Mouse (Mus musculus): ENCODE results near the gene 3425401B19Rik.

3425401B19Rik gene

DNA sequence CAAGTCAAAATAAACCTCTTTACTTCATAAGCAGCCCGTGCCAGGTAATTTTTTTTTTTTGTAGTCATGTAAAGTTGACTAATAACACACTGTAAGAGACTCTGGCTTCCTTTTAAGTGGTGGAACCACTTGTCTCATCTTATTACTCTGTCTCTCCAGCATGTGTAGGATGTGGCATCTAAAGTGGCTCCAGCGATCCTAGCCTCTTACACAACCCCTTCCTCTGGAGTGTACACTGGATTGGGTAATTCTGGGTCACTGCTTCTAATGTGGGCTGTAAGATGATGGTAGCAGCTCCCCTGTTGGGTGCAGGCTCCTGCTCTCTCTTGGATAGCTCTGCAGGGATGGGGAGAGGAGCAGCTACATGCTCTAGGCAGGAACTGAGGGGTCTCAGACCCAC, 46.6 kb downstream of the 3425401B19Rik start:
- DNase-seq: no peak

DNA sequence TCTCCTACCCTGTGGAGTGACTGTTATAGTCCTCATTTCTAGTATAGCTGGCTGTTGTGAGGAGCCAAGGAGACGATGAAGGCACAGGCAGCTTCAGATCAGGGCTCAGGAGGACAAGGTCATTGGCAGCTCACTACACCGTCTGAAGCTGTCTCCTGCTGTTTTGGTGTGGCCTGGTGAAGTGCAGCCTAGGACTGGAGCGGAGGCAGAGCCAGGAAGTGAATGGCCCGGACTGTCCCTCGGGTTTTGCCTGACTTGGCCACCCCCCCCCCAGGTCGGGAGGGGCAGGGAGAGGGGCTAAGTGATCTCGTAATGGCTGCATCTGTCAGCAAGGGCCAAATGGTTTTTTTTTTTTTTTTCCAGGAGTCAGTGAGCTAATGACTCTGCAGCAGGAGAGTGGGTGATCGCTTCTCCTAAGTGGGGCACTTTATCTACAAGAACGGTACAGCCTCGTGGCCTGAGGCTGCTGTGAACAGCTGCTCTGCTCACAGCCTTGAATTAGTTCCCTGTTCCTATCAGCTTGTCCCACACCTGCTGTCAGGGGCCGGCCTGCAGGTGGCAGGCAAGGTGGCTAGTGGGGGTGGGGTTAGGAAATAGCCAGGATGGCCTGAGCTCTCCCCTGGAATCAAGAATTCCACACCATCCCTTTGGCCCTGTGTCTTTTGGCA, 50.9 kb downstream of the 3425401B19Rik start:
- no peak for DNase-seq

DNA sequence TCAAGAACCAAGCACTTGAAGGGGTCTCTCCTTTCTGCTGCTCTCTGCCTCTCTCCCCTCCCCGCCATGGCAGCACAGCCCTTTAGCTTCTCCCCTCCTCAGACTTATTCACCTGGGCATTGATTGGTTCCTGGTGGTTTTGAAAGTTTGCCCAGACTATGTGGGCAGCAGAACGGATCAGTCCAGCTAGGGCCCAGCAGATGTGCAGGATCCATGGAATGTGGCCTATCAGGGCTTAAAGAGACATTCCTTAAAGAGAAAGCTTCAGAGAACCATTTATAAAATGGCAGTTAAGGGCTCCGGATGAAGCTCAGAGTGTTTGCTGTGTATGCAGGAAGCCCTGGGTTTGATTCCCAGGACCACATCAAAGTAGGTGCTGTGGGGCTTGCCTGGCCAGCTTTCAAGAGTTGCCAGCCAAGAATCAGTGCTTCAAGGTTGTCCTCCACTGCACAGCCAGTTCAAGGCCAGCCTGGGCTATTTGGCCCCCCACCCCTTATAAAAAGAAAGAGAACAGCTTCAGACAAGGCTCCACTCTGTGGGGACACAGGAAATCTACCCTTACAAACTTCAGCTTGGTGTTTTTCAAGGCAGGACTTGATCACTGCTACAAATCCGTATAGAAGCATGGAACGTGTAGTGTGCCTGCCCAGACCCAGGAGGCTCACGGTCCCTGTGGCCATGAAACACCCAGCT, 52.0 kb downstream of the 3425401B19Rik start:
- DNase-seq: no peak

DNA sequence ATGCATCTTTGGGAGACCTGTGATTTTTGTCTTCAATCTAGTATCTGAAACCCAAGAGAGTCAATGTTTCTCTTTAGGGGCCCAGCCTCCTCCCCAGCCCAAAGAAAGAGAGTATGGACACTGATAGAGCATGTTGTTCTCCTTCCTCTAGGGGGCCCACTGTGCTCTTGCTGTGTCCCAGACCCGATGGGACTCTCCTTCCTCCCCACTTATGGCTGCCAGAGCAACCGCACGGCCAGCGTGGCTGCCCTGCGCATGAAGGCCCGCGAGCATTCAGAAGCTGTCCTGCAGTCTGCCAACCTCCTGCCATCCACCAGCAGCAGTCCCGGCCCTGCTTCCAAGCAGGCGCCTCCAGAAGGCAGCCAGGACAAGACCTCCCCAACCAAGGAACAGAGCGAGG, 56.5 kb downstream of the 3425401B19Rik start:
- DNase-seq: peak; percentile 45 to 53

DNA sequence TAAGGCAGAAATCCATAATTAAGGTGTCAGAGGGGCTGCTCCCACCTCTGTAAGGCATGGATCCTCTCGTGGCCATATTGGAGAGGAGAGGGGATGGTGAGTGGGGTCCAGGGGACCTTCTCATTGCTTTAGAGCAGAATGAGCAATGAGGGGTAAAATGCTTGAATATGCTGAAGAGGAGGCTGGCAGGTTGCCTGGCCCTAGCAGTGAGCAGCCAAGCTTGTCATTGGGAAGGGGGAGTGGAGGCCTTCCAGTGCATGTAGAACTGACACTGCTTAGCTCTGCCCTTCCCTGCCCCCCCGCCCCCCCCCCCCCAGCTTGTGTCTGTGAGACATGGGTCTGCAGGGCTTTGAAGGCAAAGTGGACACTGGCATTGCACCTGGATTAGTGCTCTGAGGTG, 57.8 kb downstream of the 3425401B19Rik start:
- peak; percentile 76 to 83 for DNase-seq

DNA sequence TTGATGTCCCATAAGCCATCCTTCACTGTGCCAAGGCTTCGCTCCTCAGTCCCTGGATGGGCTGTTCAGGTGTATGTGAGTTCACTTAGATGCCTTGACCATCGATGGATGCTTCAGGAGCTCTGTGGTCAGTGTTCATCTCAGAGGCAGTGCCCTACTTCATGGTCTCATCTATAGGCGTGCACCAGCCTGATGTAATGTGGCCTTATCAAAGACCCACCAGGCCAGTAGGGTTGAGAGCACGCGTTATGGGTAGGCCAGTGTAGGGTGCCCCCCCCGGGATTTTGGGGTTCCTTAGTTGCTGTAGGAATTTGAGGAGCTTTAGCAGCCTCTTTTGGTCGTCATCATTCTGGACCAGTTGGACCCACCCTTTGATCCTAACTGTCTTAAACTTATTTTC, 60.3 kb downstream of the 3425401B19Rik start:
- DNase-seq: no peak

DNA sequence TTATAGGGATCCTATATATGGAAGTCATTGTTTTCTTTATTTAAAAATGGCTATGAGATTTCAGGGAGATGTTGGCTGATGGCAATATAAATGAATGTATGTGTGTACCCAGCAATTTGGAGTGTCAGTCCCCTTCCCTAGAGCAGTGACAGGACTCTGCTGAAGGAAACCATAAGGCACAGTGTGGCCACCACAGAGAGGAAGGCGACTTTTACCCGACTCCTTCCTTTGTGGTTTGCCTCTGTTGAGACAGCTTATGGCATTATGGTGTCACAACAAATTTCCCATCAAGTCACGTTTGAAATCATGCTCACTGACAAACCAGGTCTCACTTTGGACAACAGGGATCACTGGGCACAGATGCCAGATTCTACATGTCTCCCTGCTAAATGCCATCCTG, 60.8 kb downstream of the 3425401B19Rik start:
- DNase-seq: no peak

- no peak for DNase-seq
Observed at GRCm38 (mm10) chr14:32617253-32617652, 67.8 kb downstream of the 3425401B19Rik start.

DNA sequence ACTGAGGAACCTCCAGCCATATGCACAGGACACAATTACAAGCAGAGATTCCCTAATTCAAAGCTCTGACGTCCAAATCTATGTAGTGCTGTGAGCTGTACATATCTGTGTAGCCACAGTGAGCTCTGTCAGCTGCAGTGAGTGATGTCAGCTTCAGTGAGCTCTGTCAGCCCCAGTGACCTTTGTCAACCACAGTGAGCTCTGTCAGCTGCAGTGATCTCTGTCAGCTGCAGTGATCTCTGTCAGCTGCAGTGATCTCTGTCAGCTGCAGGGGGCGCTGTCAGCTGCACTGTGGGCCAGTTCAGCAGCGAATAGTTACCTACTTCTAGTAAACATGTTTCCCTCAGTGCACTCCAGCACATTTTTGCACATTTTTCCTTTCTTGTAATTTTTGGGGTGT, 75.7 kb downstream of the 3425401B19Rik start:
- peak; percentile 70 to 79 for DNase-seq

Data from cerebellum, postnatal 10 days (tissue).